Mouse (Mus musculus) cerebral cortex, adult 2 months (tissue): ENCODE measurements around the gene Cd22.

Experiments
- WGBS: fragments of 180-500 bp; shearing (Covaris S2); methylation state at CpG from one replicate; pipeline ENCODE4 v1.1.7; 2018; 5-methylcytosine and 5-hydroxymethylcytosine counted together

Cd22 gene

DNA sequence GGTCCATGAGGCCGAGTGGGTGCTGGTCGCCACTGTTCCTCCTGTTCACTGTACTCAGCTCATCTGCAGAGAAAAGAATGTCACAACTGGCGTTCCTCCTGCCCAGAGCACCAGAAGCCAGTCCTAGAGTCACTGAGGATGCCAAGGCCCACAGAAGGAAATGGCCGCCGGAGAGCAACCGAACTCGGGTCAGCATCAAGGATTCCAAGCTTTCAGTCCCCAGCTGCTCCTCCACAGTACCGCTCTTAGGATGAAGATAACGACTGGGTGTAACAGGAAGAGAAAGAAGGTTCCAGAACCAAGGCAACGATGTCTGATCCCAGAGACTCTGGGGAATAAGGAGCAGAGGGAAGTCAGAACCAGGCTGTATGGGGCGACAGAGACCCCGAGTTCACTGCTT is 18.7 kb downstream of the Cd22 start, which contains the start of gene Ffar1:
TSS of gene Ffar1 (minus strand) at position 101 of the 400 bp plus-strand sequence.
- 89% methylated on average over 12 of the region's 12 CpGs for WGBS

DNA sequence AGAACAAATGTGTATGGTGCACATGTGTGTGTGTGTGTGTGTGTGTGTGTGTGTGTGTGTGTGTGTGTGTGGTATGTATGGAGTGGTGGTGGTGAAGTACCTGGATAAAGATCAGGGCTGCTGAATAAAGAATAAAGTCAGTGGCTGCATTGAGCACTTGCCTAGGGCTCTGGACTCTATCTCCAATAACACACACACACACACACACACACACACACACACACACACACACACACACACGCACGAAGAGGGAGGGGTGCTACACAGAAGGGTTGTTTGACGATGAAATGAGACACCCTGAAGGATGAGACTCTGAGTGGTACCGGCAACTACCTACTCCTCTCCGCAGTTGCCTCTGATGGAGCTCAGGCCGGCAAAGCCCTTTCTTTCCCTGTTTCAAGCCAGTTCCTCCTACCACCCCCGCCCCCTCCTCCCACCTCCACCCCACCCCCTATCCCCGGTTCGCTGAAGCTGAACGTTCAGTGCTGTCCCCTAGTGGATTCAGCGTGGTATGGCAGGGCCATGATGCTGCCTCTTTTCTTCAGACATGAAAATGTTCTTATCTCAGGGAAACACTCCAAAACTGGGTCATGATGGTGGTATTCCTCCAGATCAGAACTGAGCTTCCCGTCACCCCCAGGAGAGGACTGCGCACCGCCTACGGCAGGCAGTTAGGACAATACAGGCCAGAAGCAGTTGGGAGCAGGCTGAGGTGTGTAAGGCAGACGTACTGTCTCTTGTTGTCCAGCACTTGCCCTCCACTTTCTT is 20.3 kb downstream of the Cd22 start:
- WGBS, result 8% methylated on average over 14 of the region's 16 CpGs

DNA sequence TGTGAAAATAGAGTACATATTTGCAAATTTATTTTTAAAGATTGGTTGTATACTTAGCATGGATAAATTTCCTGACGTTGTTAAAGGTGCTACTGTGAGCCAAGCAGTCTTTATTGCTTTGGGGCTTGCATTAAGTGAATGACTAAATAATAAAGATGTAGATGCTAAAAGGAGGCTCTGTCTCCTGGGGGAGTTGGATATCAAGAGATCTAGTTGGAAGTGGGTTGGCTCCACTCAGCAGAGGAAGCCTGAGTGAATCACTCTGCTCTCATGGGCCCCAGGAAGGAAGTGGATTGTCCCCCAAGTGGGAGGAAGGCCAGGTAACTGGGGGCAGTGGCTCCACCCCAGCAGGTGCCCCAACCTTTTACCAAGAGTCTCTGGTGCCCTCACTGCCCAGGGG is 22.4 kb downstream of the Cd22 start:
- WGBS, result 50% methylated on average over 1 of the region's 1 CpGs

DNA sequence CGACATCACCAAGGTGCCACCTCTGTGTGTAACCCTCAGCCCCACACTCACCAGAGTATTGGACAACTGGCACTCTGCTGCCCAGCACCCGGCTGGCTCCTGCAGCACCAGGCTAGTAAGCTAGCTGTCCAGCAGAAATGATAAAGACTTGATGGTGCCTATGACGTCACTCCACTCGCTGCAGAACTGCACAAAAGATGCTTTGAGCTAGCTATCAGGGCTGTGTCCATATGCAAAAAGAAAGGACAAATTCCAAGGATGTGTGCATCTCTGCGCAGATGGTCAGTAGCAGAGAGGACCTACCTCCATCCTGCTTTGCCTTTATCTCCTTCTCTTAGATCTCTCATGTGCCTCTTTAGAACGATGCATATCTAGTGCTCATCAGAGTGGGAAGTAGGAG is 24.1 kb downstream of the Cd22 start, which contains the start of gene Ffar3:
TSS of gene Ffar3 (minus strand) at position 101 of the 400 bp plus-strand sequence.
- 69% methylated on average over 6 of the region's 6 CpGs for WGBS

DNA sequence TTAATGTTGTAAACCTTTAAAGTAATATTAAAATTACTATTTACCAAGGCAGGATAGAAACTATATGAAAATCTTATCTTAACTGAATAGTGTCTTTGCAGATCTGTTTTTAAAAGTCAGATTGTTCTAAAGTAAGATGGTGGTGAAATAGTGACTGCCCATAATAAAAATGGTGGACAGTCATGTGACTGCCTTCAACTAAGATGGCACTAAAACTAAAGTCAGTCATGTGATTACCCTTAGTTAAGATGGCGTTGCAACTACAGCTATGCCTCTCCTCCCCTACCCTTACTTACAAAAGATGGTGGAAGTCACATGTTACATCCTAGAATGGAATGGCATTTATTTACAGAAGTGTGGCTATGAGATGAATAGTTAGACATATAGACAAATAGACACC is 28.7 kb downstream of the Cd22 start:
- 85% methylated on average over 1 of the region's 1 CpGs for WGBS

DNA sequence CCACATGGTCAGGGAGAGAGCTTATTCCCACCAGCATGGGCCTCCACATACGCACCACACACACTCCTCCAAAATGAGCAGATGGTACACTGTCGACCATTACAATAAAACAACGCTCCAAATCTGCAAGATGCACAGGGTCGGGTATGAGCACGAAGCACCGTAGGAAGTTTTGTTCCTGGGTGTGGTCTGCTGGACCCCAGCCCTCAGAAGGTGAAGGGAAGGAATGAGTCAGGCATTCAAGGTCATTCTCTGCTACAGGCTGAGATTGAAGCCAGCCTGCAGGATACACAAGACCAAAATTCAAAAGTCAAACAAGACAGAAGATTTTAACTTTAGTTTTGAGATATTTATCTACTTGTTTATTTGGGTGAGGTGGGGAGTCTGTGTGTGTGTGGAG is 32.2 kb downstream of the Cd22 start:
- WGBS, result 66% methylated on average over 6 of the region's 6 CpGs

DNA sequence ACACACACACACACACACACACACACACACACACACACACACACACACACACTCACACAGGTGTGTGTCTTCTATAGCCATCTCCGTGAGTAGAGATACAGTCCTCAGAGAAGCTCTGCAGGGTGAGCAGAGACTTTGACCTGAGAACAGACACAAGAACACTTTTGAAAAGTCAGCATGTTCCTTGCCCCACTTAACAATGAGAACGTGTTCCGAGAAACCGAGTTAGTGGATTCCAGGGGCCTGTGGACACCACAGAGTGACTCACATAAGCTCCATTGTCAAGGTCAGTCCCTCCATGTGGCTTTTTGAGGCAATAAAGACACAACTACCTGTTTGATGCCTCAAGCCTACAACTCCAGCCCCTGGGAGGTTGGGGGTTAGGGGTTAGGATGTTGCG is 32.8 kb downstream of the Cd22 start:
- WGBS, result 78% methylated on average over 5 of the region's 5 CpGs

DNA sequence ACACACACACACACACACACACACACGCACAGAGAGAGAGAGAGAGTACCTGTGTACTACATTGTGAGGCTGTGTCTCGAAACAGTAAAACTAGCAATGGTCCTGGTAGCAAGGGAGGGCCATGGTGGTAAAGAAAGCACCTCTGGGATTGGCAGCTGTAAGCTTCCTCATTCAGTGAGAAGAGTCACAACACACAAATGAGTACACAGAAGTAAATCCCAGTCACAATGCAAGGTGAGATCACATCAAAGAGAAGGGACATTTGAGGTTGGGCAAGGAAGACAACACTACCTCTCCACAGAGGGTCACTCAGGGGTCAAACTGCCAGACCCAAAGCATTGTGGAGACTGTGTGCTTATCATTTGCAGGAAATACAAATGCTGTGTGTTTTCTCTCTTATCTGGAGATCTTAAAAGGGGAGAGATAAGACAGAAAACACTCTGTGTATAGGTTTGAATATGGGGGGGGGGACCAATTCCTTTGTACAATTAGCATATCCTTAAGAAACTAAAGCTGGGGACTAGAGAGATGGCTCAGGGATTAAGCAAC is 33.6 kb downstream of the Cd22 start:
- 87% methylated on average over 2 of the region's 2 CpGs for WGBS

DNA sequence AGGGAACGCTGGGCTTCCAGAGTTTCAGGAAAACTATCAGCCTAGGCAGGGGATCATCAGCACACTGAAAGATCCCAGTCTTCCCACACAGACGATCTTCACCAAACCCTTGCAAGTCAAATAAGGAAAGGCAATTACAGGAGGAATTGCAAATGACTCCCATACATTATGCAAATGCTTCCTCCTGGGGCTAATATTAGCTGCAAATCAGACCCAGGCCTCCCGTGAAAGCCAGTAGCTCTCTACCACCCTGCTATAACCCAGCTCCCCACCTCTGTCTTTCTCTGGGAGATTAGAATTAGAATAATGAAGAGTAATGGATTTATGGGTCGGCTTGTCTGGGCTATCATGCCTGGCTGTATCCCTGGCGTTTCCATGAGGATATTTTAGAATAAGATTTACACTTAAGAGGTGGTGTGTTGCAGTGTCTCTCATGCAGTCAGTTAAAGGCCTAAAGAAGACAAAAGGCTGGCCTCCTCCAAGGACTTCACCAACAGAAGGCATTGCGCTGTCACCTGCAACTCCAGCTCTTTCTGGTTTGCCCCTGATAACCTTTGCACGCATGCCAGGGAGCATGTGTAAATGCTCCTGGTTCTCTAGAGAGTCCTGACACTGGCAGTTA is 35.4 kb downstream of the Cd22 start:
- WGBS, result 51% methylated on average over 7 of the region's 7 CpGs

DNA sequence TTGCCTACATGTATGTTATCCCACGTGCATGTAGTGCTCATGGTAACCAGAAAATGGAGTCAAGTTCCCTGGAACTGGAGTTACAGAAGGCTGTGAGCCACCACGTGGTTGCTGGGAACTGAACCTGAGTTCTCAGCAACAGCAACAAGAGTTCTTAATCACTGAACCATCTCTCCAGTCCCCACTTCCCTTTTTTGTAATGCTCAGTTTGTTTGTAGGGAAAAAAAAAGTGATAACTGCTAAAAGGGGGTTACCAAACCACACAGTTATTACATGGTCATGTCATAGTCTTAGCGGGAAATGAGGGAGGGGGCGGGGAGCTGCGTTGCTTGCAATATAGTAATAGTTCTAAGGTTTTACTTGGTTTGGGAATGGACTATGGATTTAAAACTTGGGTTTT is 38.0 kb downstream of the Cd22 start:
- WGBS, result 75% methylated on average over 5 of the region's 5 CpGs

DNA sequence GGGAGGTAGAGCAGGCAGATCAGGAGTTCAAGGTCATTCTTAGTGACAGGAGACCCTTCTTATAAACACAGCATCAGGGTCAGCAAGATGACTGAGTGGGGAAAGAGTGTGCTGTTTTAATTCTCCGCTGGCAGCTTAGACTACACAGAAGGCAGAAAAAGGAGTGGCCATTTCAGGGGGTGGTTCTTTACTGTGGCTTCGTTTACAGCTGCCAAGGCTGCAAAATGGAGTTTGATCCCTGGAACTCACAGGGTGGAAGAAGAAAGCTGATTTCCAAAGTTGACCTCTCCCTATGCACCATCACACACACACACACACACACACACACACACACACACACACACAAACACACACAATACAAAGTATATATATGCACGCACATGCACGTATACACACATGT is 38.8 kb downstream of the Cd22 start:
- WGBS, result 82% methylated on average over 4 of the region's 4 CpGs

DNA sequence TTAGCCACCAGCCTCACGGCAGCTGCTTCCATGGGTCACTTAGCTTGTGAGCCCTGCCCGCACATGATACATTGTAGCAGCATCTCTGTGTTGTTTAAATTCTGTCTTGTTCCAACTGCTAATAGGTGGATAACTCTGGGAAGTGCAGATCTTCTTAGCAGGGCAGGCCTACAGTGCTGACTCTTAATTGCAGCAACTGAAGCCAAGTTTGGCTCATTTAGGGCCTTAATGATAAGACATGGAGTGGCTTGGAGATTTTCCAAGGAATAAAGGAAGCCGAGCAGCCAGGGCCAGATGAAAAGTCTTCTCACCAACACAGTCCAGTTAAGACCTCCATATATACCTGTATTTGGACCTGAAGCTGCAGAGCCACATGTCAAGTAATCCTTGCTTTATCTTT is 39.8 kb downstream of the Cd22 start:
- WGBS, result 73% methylated on average over 3 of the region's 3 CpGs

DNA sequence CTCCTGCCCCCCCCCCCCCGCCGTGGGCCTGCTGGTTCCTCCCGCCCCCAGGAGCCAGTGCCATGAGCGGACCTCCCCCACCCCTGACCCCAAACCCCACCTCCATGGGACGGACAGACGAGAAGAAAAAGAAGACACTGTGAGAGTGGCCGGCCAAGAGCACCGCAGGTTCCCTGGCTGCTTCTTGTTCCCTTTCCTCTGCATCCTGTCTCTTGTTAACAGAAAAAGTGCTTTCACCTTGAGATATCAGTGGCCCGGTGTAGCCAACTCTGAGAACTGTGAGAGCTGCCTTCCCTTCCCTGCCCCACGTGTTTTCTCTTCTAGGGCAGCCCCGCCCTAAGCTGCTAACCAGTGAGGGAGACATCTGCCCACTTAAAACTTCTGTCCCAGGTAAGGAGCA is 47.5 kb downstream of the Cd22 start:
- WGBS, result 46% methylated on average over 11 of the region's 11 CpGs

DNA sequence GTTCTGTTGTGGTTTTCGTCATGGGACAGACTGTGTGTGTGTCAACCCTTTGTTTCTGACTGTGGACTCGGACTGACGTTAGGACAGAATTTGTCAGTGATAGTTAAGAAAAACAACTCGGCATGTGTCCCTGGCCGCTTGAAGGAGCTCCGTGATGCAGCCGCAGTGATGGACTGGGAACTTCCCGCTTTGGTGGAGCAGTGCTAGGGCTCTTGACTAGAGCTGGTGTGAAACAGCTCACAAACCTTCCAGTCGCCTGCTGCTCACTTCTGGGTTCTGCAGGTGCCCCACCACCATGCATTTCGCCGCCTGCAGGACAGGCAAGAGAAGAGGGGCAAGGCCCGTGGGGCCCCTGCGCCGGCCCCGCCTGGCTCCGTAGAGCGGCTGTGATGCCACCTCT is 47.9 kb downstream of the Cd22 start:
- 79% methylated on average over 17 of the region's 17 CpGs for WGBS

DNA sequence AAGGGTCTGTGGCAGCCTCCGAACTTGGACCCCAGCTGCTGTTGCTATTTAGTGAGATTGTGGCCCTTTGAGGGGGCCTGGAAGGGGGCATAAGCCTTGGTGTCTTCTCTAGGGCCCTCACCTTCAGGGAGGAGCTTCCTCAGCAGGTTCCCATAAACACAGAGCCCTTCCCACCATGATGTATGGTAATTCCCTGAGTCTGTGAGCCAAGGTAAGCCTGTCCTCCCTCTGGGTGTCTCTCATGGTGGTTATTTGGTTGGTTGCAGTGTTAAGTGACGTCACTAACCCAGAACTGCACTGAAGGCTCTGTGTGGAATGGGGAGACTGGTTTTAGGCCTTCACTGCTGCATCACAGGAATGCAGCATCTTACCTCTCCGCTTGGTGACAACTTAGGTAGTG is 50.7 kb downstream of the Cd22 start:
- 81% methylated on average over 3 of the region's 3 CpGs for WGBS

DNA sequence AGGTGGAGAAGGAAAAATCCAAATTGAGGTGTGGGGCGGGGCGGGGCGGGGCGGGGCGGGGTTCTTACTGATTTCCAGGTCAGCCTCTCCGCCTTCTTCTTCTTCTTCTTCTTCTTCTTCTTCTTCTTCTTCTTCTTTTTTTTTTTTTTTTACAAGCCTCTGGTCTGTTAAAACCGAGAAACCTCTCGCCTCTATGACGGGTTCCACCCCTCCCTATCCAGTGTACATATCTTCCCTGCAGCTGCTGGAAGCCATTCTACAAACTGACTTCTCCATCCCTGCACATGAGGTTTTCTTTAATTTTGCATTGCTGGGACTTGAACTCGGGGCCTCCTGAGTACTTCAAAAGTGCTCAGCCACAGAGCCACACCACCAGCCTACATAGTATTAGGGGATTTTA is 53.5 kb downstream of the Cd22 start:
- WGBS, result 91% methylated on average over 10 of the region's 10 CpGs

DNA sequence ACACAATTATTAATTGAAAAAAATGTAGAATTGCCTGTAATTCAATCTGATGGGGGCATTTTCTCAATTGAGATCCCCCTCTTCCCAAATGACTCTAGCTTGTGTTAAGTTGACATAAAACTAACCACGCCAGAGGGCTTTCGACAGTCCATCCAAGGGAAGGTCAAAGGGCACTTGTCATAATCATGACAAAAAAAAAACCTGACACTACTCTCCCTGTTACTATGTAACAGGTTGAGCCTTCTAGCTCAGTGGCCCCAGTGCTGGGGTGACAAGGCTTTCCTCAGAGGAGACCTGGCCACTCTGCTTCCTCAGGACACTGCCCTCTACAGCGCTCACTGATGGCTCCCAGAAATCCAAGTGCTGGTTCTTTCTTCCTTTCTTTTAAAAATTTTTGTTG is 55.8 kb downstream of the Cd22 start:
- 95% methylated on average over 3 of the region's 3 CpGs for WGBS

DNA sequence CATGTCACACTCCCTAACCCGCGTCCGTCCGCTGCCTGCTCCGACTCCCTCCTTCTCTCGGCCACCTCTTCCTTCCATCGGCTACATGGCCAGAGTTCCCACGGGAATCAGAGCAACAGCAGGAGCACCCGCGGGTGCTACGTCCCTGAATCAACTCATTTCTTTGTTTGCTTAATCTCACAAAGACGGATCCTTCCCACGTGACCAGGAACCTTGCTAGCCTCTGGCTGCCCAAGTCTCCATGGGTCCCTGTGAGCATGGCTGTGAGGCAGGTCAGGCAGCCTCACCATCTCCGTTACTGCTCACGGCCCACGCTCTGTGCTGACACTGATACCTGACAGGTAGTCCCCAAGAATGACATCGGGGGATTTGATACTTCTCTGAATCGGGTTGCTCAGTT is 56.5 kb downstream of the Cd22 start, which contains the start of gene Ffar2:
TSS of gene Ffar2 (minus strand) at position 101 of the 400 bp plus-strand sequence.
- 91% methylated on average over 18 of the region's 18 CpGs for WGBS

DNA sequence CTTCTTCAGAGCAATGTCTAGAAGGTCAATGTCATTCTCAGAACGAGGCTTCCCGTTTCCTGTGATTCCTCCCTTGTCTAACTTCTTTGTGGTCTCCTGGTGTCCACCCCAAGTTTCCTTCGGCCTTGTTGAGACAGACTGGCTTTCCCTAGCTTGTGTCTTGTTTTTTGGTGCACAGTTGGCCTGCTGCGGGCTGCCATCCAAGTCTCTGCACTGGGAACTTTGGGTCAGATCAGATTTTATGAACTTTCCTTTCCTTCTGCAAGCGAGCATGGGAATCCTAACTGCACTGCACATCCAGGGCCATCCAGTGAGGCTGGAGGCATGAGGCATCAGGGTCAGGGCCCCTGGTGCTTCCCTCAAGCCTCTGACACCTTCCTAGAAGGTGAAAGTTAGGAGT is 58.6 kb downstream of the Cd22 start:
- WGBS, result 71% methylated on average over 5 of the region's 5 CpGs

DNA sequence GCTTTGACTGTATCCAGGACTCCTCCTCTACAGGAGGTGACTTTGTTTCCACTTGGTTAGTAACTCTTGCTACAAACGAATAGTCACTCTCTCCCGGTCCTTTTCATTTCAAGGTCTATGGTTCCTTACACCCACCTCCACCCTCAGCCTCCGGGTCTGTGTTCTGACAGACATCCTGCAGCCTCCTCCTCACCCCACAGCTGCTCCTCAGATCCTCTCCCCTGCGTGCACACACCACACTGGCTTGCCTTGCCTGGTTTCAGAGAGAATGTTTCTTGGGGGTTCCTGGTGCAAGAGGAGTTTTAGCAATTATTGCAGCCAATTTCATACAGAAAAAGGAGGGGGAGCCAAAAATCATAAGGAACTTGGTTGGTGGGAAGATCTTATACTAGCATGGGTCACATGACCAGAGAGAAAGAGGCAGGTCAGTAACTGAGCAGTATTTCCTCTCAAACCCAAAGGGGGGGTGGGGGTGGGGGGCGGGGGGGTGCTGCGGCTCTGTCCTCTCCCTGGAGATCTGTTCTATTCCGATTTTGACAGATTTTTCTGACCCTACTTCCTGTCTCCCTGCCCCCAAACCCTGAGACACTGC is 59.2 kb downstream of the Cd22 start:
- WGBS, result 35% methylated on average over 7 of the region's 7 CpGs

DNA sequence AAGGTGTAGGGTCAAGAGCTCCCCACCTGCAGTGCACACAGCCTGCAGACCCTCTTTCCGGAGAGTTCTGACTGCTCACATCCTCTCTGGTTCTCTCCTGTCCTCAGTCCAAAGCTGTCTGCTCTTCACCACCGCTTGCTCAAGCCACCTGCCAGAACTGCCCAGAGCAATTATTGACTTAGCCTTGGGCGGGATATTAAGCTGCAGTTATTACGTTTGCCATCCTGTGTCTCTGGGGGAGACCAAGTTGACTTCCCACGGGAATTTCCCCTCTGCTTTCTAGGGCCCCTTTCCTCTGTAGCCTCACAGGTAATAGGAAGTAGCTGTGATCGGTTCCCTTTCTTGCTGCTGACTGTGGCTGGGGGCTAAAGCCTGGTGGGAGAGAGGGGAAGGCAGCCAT is 60.0 kb downstream of the Cd22 start:
- WGBS, result 80% methylated on average over 6 of the region's 6 CpGs
